Mouse (Mus musculus) E14TG2a.4 (cell line): ENCODE measurements around the gene Lrig2.

ENCODE experiments used
- CTCF ChIP-seq: conservative IDR thresholded peaks from 2 replicates; pipeline ENCODE4 v1.5.1; 2014; ENCODE audit warnings: low read length
- NANOG ChIP-seq: IDR thresholded peaks from 2 replicates; pipeline ENCODE4 v1.6.1; 2014; ENCODE audit warnings: borderline replicate concordance, low read length, mixed read lengths

GRCm38 (mm10) chr3:104441870-104442283, 69.8 kb downstream of the Lrig2 start:
- peak; percentile 63 for TF ChIP-seq CTCF
- no peak for TF ChIP-seq NANOG
